Mouse (Mus musculus): ENCODE data around the gene Cars2.
"Not testable (repeated sequence)": the region's sequence is repeated elsewhere in the genome, so short reads cannot be mapped to it uniquely, and the experiment has no call there.

Gene Cars2

DNA sequence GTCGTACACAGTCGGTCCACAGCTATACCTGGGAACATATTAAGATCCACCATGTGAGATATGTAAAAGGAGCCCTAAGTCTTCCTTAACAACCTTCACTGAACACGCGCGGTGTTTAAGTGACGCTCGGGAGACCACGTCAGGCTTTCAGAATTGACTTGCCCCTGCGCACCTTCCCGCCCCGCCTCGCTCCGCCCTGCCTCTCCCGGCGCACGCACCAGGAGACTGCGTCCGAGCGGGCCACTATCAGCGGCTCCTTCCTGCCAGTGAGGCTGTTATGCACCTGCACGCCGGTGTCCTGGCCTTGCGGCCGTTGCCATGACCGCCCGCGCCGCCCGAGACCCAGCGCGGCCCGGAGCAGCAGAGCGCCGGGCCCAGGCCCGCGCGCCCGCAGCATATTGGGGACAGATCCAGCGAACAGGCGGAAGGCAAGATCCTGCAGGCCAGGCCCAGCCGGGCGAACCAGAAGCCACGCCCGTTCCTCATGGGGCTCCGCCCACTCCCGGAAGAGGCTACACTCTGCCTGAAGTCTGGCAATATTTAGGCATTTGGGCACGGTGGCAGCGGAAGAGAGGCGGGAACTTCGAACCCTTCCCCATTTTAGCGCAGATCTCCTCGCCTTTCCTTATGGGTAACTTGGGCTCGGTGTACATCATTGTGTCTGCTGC lies at the start of gene Cars2:
Cars2 (minus strand) TSS at position 503 of the 668 bp plus-strand sequence.
- in situ Hi-C loops (cut with MboI; ENCODE audit: low sequenced_read_pairs) = no loop called here

DNA sequence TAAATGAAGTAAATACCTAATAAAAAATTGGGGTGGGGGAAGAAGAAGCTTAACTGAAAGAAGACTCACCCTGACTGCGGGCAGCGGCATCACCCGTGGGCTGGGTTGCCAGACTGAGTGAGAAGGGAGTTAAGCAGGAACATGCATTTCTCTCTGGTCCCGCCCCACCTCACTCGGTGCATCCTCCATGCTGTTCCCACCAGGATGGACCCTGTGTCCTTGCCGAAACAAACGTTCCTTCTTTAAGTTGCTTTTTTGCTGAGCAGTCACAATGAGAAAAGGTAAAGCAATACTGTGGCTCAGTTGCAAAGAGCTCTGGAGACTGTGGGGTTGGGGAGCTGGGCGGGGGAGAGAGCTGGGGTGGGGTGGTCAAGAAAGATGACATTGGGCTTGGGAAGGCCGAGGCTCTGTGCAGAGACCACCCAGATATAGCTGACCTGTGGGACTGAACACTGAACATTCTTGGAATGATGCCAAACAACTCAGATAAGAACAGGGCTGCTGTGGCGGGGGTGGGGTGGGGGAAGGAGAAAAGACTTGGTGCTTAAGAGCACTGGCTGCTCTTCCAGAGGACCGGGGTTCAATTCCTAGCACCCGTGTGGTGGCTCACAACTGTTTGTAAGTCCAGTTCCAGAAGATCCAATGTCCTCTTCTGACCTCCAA lies 42.8 kb upstream of the Cars2 start:
- in situ Hi-C loops (cut with MboI; ENCODE audit: low sequenced_read_pairs) = no loop called here

DNA sequence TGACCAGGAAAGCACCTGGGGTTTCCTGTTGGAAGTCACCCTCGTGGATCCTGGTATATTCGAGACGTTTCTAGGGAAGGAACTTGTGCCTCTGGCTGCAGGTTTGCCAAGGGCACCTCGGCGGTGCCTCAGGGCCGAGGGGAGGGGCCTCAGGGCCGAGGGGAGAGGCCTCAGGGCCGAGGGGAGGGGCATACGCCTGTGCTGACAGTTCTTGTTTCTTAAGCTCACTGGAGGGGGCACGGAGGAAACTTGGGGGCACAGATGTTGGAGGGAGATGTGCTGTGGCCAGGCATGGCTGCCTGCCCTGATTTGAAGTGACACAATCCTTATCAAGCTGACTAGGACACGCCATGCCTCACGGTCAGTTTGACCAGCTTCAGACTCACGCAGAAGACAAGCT lies 41.7 kb upstream of the Cars2 start:
- in situ Hi-C loops (cut with MboI; ENCODE audit: low sequenced_read_pairs) = no loop called here

DNA sequence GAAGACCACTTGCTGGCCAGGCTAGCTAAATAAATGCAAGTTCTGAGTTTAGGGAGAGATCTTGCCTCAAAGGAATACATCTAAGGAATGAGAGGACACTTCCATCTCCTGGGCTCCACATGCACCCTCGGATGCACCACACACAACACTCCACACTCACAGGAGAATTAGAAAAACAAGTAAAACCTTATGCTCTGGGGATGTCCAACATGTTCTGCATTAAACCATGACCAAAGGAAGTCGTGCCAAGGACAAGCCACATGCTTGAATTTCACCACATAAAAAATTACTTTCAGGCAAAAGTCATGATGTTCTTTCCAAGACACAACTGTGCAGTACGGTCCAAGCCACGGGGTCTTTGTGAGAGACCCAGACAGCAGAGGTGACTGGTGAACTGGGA lies 41.3 kb upstream of the Cars2 start:
- in situ Hi-C loops (cut with MboI; ENCODE audit: low sequenced_read_pairs) = no loop called here

DNA sequence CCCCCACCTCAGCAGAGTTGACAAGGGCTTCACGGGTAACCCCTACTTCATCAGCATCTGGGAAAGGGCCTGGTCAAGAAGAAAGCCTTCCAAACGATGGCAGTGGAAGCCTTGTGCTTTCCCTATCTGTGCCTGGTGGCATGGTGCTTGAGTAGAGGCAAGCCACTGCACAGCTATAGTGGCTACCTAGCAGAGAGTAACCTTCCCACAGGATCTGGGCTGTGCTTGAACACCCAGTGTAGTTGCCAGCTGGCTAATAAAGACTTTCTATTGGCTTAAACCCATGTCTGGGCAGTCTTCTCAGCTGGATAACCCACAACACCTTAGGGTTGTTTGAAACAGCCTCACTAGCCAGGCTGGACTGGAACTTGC lies 35.8 kb upstream of the Cars2 start:
- in situ Hi-C loops (cut with MboI; ENCODE audit: low sequenced_read_pairs) = no loop called here

DNA sequence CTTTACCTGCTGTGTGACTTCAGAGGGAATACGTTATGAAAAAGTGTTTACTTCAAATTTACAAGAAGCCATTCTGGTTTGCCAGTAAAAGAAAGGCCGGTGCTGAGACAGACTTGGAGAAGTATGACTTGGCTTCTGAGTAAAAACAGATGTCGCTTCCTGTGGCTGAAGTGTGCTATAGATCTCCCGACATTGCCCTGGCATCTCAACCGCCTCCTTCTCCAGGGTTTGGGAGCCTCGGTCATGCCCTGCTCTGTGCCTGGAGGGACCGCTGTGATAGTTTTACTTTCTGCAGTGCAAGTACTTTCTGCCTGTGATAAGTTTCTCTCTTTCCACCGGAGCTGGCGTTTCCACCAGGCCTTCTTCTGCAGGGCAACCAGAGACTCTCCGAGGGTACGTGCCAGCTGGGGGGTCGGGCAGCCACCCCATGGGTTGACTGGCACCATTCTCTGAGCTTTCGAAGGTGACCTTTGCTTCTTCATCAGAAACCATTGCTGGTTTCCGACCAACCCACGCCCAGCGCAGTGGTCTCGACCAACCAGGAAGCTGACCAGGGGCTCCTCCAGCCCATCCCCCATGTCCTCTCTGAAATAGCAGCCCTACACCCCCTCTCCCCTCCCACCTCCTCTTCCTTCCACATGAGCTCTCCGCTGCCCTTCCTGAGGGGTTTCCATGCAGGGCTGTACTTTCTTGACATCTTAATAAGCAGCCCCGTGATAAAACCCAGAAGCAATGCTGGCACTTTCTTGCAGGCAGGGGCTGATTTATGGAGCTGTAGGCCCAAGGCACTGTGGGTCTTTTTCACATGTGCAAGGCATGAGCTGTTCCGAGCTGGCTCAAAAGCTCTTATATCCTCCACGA lies 35.2 kb upstream of the Cars2 start:
- in situ Hi-C loops (cut with MboI; ENCODE audit: low sequenced_read_pairs) = no loop called here

DNA sequence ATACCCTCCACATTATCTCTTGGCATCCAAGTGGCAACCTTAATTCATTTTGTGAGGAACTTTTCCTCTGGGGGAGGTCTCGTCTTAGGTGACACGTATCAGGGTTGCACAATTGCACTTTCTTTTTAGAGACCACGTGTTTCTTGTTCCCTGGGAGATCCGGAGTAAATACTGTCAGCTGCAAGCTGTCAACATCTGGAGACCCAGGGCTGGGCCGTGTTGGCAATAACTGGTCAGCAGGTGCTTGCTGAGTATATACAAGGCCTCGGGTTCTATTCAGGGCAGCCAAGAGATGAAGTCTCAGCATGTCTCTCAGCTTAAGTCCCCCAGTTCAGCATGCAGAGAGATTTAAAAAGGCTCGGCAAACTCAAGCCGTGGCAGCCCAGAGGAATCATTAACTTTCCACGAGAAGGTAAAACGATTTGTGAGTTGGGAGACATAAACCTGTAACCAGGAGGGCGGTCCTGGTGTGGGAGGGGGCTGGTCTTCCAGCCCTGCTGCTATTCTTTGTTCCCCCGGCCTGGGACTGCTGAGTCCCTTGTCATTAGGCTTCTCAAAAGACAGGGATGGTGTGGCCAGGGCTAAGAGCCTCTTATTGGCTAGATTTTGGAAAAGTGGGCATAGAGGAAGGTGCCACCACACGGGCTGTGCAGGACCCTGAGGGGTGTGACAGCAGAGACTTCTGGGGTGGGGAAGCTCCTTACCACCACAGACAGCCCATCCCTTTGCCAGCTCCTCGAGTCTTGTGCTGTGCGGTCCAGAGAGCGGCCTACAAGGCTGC lies 25.2 kb upstream of the Cars2 start:
- in situ Hi-C loops (cut with MboI; ENCODE audit: low sequenced_read_pairs) = no loop called here

DNA sequence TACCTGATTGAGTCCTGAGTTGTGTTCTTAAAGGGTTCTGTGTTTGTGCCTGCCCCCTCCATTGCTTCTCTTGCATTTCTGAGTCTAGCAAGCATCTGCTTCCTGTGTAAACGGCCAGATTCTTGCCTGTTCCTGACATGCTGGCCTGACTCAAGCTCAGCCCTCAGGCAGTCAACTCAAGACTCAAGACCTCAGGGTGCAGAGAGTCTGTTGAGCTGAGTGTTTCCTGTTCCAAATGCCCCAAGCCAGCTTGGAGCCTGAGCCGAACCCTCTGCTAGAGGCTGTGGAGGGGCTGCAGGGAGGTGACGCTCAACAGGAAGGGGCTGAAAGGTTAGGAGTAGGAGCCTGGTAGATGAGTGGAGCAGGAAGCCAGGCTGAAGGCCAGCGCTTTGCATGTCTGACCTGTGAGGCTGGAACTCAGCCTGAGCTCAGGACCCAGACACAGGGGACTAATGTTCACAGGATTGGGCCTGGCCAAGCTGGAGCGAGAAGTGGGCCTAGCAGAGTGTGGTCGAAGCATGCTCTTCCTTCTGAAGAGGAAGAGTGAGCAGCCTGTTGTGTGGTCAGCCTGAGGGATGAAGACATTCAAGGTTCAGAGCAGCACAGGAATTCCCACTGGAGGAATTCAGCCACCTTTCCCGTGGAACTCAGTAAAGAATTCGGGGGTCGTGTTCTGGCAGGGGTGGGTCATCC lies 24.5 kb upstream of the Cars2 start:
- in situ Hi-C loops (cut with MboI; ENCODE audit: low sequenced_read_pairs) = no loop called here

DNA sequence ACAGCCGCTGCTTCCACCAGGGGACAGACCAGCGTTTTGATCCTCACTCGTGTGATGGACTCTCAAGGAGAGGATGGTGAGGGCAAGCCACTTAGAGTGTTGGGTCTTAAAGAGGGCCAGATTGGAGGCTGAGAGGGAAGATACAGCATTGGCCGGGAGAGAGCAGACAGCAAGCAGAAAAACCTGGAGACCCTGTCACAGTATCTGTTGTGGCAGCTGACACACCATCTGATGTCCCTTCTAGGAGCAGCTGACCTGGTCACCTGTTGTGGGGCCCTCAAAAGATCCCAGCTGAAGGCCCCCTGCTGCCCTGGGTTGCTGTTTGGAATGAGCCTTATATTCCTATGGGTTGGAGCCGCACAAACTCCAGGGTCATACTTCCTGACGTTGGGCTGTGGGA lies 21.8 kb upstream of the Cars2 start:
- in situ Hi-C loops (cut with MboI; ENCODE audit: low sequenced_read_pairs) = no loop called here

DNA sequence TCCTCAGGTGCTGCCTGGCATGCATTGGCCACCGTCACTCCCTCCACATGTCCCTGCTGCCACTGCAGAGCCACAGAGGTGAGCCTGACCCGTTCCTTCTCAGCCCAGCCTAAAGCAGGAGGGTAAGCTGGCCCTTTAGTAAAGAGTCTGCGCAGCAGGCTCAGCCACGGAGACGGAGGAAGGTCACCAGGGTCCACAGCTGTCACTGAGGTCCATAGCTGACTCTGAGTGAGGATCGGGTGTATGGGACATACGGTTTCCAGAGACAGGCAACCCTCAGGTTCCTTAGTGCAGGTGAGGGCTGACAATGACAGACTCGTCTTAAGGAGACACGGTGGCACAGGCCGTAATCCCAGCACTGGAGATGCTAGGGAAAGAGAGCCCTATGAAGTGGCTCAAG lies 21.4 kb upstream of the Cars2 start:
- in situ Hi-C loops (cut with MboI; ENCODE audit: low sequenced_read_pairs) = no loop called here

DNA sequence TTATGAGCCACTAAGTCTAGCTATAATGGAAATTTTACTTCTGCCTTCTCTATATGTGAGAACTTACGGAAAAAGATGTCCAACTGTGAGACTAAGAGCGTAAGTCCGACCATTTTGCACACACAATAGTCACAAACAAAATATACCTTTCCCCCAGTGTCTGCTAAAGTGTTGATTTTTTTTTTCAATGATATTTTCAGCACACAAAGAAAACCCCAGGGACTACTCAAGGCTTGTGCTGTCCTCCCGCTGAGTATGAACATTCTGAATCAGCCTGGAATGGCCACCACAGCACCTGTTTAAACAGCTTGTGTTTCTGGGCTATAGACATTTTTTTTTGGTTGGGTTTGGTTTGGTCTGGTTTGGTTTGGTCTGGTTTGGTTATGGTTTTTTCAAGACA lies 20.2 kb upstream of the Cars2 start:
- in situ Hi-C loops (cut with MboI; ENCODE audit: low sequenced_read_pairs) = no loop called here

DNA sequence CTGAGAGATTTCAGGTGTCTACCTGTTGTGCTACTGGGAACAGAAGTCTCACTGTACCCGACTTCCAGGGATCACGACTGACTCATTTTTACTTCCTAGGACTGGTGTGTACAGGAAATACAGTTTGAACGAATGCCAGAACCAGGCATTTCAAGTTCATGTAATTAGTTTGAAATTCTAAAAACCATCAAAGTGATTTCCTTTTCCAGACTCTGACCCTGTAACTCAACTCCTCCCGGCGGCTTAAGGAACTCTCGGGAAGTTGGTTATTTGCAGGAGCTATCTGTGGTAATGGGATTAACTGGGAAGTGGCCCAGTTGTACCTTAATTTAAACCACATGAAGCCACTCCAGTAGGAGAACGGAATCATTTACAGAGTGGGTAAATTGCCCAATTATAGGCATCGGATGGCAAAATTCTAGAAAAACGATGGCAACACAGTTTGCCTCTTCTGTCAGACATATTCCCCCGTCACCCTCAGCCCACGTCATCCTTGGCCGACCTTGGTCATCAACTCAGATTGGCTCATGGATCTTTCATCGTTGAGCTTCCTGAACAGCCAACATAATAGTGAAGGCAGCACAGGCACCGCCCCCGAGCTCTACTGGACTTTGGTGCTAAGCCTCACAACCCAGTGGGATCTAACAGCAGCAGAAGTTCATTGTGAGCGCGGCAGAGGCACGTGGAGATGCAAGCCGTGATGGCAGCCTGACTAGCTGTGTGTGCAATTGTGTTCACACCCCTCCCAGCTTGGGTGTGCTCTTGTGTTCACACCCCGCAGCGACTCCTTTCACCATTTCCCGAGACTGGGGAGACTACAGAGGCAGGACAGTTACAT lies 18.9 kb upstream of the Cars2 start:
- in situ Hi-C loops (cut with MboI; ENCODE audit: low sequenced_read_pairs) = no loop called here

DNA sequence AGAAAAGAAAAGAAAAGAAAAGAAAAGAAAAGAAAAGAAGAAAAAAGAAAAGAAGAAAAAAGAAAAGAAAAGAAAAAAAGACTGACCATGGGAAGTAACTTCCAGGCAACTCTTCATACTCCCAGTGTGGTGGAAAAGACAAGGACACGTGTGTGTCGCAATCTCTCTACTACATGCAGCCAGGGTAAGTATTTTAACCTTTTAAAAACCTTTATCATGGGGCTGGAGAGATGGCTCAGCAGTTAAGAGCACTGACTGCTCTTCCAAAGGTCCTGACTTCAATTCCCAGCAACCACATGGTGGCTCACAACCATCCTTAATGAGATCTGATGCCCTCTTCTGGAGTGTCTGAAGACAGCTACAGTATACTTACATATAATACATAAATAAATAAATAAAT lies 17.6 kb upstream of the Cars2 start:
- in situ Hi-C loops (cut with MboI; ENCODE audit: low sequenced_read_pairs) = not testable (repeated sequence)

DNA sequence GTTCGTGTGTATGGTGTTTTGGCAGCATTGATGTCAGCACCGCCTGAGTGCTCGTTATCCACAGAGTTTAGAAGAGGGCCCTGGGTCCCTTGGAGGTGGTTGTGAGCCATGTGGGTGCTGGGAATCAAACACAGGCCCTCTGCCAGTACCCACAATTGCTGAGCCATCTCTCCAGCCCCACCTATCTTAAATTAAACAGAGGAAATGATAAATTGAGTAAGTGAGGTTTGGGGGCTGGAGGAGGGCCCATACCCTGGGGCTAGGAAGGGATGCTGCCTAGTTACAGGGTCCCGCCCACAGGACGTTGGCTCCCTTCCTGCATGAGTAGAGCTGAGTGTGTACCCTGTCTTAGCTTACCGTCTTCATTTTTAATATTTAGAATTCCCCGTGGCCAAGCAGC lies 14.1 kb upstream of the Cars2 start:
- in situ Hi-C loops (cut with MboI; ENCODE audit: low sequenced_read_pairs) = no loop called here

DNA sequence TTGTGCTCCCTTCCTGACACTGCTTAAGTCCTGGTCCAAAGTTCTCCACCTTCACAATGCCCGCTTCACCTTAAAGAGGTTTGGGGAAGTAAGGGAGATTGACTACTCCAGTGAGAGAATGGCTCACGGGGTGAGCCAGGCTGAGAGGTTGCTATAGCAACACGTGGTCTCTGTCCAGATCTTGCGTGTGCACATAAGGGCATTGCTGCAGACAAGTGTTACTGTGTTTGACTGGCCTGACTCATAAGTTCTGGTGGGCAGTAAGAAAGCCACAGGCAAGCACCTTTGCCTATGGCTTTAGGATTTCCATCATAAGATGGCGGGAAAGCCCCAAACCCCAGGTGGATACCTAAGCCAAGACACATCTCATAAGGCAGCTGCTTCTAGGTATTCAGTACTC lies 13.7 kb upstream of the Cars2 start:
- in situ Hi-C loops (cut with MboI; ENCODE audit: low sequenced_read_pairs) = no loop called here

DNA sequence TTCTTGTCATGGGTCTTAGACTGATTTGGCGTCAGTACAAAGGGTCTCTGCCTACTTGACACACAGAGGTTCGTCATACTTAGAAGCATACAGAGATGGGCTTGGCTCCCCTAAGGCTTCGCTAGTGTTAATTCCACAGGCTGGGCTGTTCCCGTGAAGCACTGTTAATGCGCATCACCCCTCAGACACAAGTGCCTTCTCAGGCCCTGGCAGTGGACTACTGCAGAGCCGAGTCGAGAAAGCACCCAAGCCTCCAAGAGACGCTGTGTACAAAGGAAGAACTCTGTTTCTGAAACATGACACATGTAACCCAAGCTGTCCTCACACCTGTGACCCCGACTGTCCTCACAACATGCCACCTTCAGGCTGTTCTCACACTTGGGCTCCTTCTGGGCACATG lies 9.6 kb upstream of the Cars2 start:
- in situ Hi-C loops (cut with MboI; ENCODE audit: low sequenced_read_pairs) = no loop called here

DNA sequence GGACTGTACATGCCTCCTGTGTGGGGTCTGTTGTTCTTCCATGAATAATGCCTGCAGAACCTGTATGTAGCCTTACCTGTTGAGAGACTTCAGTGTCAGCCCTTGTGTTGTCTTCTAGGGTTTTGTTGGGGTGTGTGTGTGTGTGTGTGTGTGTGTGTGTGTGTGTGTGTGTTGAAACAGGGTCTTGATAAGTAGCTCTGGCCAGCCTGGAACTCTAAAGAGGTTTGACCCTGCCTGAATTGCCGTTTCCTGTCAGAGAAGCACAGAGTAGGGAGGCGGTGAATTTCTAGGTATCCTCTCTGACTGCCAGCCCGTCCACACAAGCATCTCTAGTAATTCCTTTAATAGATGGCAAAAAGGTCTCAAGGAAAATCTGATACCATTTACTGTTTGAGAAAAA lies 8.9 kb upstream of the Cars2 start:
- in situ Hi-C loops (cut with MboI; ENCODE audit: low sequenced_read_pairs) = no loop called here

DNA sequence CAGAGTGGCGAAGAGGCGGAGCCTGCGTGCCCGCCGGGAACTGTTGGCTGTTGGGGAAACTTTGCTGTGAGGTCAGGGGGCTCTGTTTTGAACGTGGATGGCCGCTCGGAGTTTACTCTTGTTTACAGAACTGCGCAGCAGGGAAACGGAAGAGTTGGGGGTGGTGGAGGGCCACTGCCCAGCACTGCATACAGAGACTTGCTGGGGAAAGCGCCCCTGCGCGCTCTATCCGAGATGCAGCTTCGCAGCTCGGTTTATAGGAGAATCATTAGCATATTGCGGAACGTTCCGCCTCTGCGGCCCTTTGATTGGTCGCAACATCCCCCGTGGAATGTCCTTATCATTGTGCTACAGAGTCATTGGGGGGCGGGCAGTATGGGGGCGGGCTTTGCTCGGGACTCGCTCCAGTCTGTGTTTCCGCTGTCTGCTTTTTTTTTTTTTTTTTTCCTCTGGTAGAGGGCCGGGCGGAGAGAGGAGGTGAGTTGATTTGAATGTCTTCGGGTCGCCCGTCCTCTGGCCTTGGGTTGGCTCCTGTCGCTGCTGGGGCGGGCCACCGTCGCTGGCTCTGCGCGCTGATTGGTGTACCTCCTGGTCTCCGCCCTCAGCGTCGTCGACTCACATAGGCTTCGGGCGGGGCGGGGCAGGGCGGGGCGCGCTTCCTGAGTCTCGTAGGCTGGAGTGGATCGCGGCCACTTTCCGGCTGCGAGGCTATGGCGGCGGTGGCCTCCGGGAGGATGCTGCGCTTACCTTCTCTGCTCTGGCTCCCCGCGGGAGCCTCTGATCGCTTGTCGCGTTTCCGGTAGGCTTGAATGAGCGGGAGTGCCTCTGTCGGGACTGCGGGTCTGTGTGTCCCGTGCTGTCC lies 7.4 kb upstream of the Cars2 start:
- in situ Hi-C loops (cut with MboI; ENCODE audit: low sequenced_read_pairs) = no loop called here

DNA sequence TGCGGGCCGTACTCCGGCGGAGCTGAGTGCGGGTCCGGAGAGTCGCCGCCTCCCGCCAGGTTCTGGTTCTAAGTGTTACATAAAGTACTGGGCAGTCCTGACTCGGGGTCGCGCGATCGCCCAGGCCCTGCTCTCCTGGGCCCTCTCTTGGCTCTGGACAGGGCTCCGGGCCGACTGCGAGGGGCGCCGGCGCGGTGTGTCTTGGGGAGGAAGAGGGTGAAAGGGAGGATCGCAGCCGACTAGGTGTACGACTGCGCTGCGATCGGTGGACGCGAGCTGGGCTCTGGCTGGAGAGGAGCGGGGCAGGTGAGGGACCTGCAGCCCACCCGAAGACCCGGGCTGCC lies 6.8 kb upstream of the Cars2 start:
- in situ Hi-C loops (cut with MboI; ENCODE audit: low sequenced_read_pairs) = no loop called here

All from CH12F3 (cell line).